Mouse (Mus musculus) heart, adult 2 months (tissue): ENCODE results near the gene Bglap.

Experiments used
- EP300 ChIP-seq: fragments of 200-500 bp; IDR thresholded peaks from 2 replicates; pipeline ENCODE4 v1.6.1; 2011; ENCODE audit warnings: low read depth, low read length, control low read depth; ENCODE audit not compliant: insufficient read depth
- POLR2A ChIP-seq: fragments of 200-500 bp; IDR thresholded peaks from 2 replicates; pipeline ENCODE4 v1.6.1; 2011; ENCODE audit warnings: mild to moderate bottlenecking, low read depth, low read length, control low read depth; ENCODE audit not compliant: insufficient read depth

- TF ChIP-seq EP300 (no peak), POLR2A (no peak)
These were observed 31.4 kb upstream of the Bglap start for GRCm38 (mm10) chr3:88415668-88416067.
